Mouse (Mus musculus): ENCODE data around the gene Ech1. TPM values are rescaled to one million over a fixed set of nuclear protein-coding genes. Genes with fewer than 3 reads are reported as not detected.

Gene Ech1
- 42.6 to 53.3 TPM (median 47.9 TPM) in 4 replicates for total RNA-seq (2023)

GRCm38 (mm10) chr7:28824941-28825685, at the start of gene Ech1:
Gene Ech1 (plus strand): TSS chr7:28825217.

GRCm38 (mm10) chr7:28788307-28789195, 36.5 kb upstream of the Ech1 start, which contains the start of gene Rinl:
Gene Rinl (plus strand): TSS chr7:28788969.

GRCm38 (mm10) chr7:28808221-28808941, 16.6 kb upstream of the Ech1 start, which contains the start of gene Hnrnpl:
Gene Hnrnpl (plus strand): TSS chr7:28808541.

GRCm38 (mm10) chr7:28833723-28834347, 8.8 kb downstream of the Ech1 start, which contains the start of gene Lgals4:
Gene Lgals4 (plus strand): TSS chr7:28833854.

GRCm38 (mm10) chr7:28863540-28863939, 38.5 kb downstream of the Ech1 start, which contains the start of gene Lgals7:
Gene Lgals7 (plus strand): TSS chr7:28863853.

GRCm38 (mm10) chr7:28881199-28881598, 56.2 kb downstream of the Ech1 start, which contains the start of gene Capn12:
Gene Capn12 (plus strand): TSS chr7:28881422.

Other genes with a start within 250 kb of the Ech1 start
- 48.1 to 61.6 TPM (median 56.1 TPM) in 4 replicates for gene Samd4b, start 227.1 kb upstream of the Ech1 start, total RNA-seq (2023)
- gene Pak4, start 227.0 kb upstream of the Ech1 start, total RNA-seq (2023), result 11.4 to 15.2 TPM (median 14.0 TPM) in 4 replicates
- not detected in 4 replicates for gene Acp7, start 193.9 kb upstream of the Ech1 start, total RNA-seq (2023)
- gene Fbxo27, start 132.4 kb upstream of the Ech1 start, total RNA-seq (2023), result 0.30 to 2.2 TPM (median 0.89 TPM) in 3 of 4 replicates, not detected in the other
- gene Fbxo17, start 108.4 kb upstream of the Ech1 start, total RNA-seq (2023), result 0.76 to 1.9 TPM (median 1.1 TPM) in 4 replicates
- gene Mrps12, start 83.4 kb upstream of the Ech1 start, total RNA-seq (2023), result 16.7 to 28.3 TPM (median 18.1 TPM) in 4 replicates
- gene Sars2, start 83.2 kb upstream of the Ech1 start, total RNA-seq (2023), result 15.6 to 19.8 TPM (median 17.8 TPM) in 4 replicates
- gene Ccer2, start 69.0 kb upstream of the Ech1 start, total RNA-seq (2023), result not detected in 4 replicates
- gene Sirt2, start 58.5 kb upstream of the Ech1 start, total RNA-seq (2023), result 76.6 to 88.4 TPM (median 81.9 TPM) in 4 replicates
- gene Nfkbib, start 57.7 kb upstream of the Ech1 start, total RNA-seq (2023), result 87.4 to 99.7 TPM (median 92.5 TPM) in 4 replicates
- gene Rinl, start 36.2 kb upstream of the Ech1 start, total RNA-seq (2023), result 7.0 to 10.9 TPM (median 8.4 TPM) in 4 replicates
- 570 to 598 TPM (median 582 TPM) in 4 replicates for gene Hnrnpl, start 16.7 kb upstream of the Ech1 start, total RNA-seq (2023)
- 11.0 to 15.2 TPM (median 12.8 TPM) in 4 replicates for gene Lgals4, start 8.6 kb downstream of the Ech1 start, total RNA-seq (2023)
- gene Lgals7, start 38.6 kb downstream of the Ech1 start, total RNA-seq (2023), result not detected in 4 replicates
- gene Capn12, start 56.2 kb downstream of the Ech1 start, total RNA-seq (2023), result not detected in 4 replicates
- 105 to 121 TPM (median 115 TPM) in 4 replicates for gene Actn4, start 137.1 kb downstream of the Ech1 start, total RNA-seq (2023)
- 234 to 267 TPM (median 257 TPM) in 4 replicates for gene Eif3k, start 156.6 kb downstream of the Ech1 start, total RNA-seq (2023)
- gene Map4k1, start 156.8 kb downstream of the Ech1 start, total RNA-seq (2023), result 339 to 367 TPM (median 355 TPM) in 4 replicates